In genomic region chr11:106571026-106571983, GRCm38 (mm10) we compare ENCODE assay signal across 11 mouse cellular contexts. TPM values are rescaled to one million over a fixed set of nuclear protein-coding genes. Genes with fewer than 3 reads are reported as not detected.
DNase-seq lines count a peak whose midpoint lies in the region; ATAC-seq lines count a peak whose summit lies in the region.
"Had no signal": no experiment of that assay in that cellular context is flagged by ENCODE, and none has a peak within 500 bp of the region (broad histone marks: within the 10 kb centered on the region; RNA-seq: fewer than 3 reads in every experiment).

No protein-coding gene starts in this region.

- intact Hi-C loops in heart, postnatal 10 days (cut with DNase I): loop anchor here (5.0 kb wide), 1 partner anchor 41 kb away; the partner anchor contains the start of gene Tex2
- intact Hi-C loops in left cerebral cortex, postnatal 25 days (cut with DNase I): no loop called here

- H3K9me3 ChIP-seq in heart, embryonic 10.5 days: no peaks in the 10 kb centered on the region
- H3K9me3 ChIP-seq in intestine, embryonic 15.5 days: no peaks in the 10 kb centered on the region
- H3K9me3 ChIP-seq in midbrain, embryonic 14.5 days (ENCODE audit: control insufficient read depth, low read length): no peaks in the 10 kb centered on the region
- H3K9me3 ChIP-seq: lung, embryonic 15.5 days had no signal

- H3K4me2 ChIP-seq in intestine, embryonic 15.5 days (replicated peaks): no peak overlapping the region
- H3K4me2 ChIP-seq in midbrain, embryonic 14.5 days (ENCODE audit: low read length): no peak overlapping the region
- H3K4me2 ChIP-seq: lung, embryonic 15.5 days had no signal

- DNase-seq in heart, embryonic 10.5 days (ENCODE audit: low spot score): no peak
- no peak for DNase-seq in heart, postnatal 10 days
- peak; percentile 30 to 38 for DNase-seq in B cell, adult 2 months
- no peak for DNase-seq in midbrain, embryonic 14.5 days
- DNase-seq in spleen, adult 18-20 months: no peak
- DNase-seq in lung, postnatal 25 days (ENCODE audit: low spot score): no peak
- DNase-seq in left cerebral cortex, postnatal 25 days (ENCODE audit: low spot score in 2 of 2): no peak
- DNase-seq: embryo, embryonic 11 days; heart, postnatal 4 days had no signal

- H3K27me3 ChIP-seq in heart, embryonic 10.5 days (ENCODE audit: insufficient read depth, poor library complexity, severe bottlenecking): 0 out of 2 replicates have a peak, but pooled peaks cover 4% of the 10 kb centered on the region
- H3K27me3 ChIP-seq in intestine, embryonic 15.5 days (replicated peaks): no peaks in the 10 kb centered on the region
- H3K27me3 ChIP-seq in midbrain, embryonic 14.5 days (ENCODE audit: control insufficient read depth, insufficient read depth, low read length): no peaks in the 10 kb centered on the region
- H3K27me3 ChIP-seq: lung, embryonic 15.5 days had no signal

- 77% methylated on average over 11 of the region's 11 CpGs for WGBS in heart, embryonic 10.5 days
- WGBS in intestine, embryonic 15.5 days: 70% methylated on average over 11 of the region's 11 CpGs
- WGBS in midbrain, embryonic 14.5 days: 71% methylated on average over 11 of the region's 11 CpGs

- peak; percentile 49; the same call in 1 of the 2 replicates for ATAC-seq in intestine, embryonic 15.5 days
- no peak for ATAC-seq in midbrain, embryonic 14.5 days (ENCODE audit: low FRiP score, low TSS enrichment)

- peaks cover 22% of the 10 kb centered on the region for H3K36me3 ChIP-seq in heart, embryonic 10.5 days
- H3K36me3 ChIP-seq in intestine, embryonic 15.5 days: 0 out of 2 replicates have a peak, but pooled peaks cover 3% of the 10 kb centered on the region
- peaks cover 15% of the 10 kb centered on the region for H3K36me3 ChIP-seq in midbrain, embryonic 14.5 days (ENCODE audit: control insufficient read depth, insufficient read depth, low read length)

- peak overlapping the region; percentile 5; the same call in 1 of the 2 replicates for H3K9ac ChIP-seq in intestine, embryonic 15.5 days
- 0 out of 2 replicates have a peak overlapping the region, but pooled peaks have one; percentile 3 for H3K9ac ChIP-seq in midbrain, embryonic 14.5 days (replicated peaks; ENCODE audit: low read length)
- H3K9ac ChIP-seq: lung, embryonic 15.5 days had no signal

- no peak overlapping the region for H3K4me3 ChIP-seq in heart, embryonic 10.5 days
- no peak overlapping the region for H3K4me3 ChIP-seq in intestine, embryonic 15.5 days (replicated peaks)
- no peak overlapping the region for H3K4me3 ChIP-seq in midbrain, embryonic 14.5 days (replicated peaks; ENCODE audit: low read depth, low read length)
- H3K4me3 ChIP-seq: lung, embryonic 15.5 days had no signal

- H3K27ac ChIP-seq in heart, embryonic 10.5 days: peak overlapping the region; percentile 69; the same call in 1 of the 2 replicates
- H3K27ac ChIP-seq in intestine, embryonic 15.5 days: no peak overlapping the region
- no peak overlapping the region for H3K27ac ChIP-seq in midbrain, embryonic 14.5 days (replicated peaks; ENCODE audit: low read depth, low read length)
- H3K27ac ChIP-seq: lung, embryonic 15.5 days had no signal

- H3K4me1 ChIP-seq in heart, embryonic 10.5 days: peaks cover 92% of the 10 kb centered on the region
- peaks cover 30% of the 10 kb centered on the region for H3K4me1 ChIP-seq in intestine, embryonic 15.5 days (replicated peaks)
- 0 out of 2 replicates have a peak, but pooled peaks cover 16% of the 10 kb centered on the region for H3K4me1 ChIP-seq in midbrain, embryonic 14.5 days (ENCODE audit: control insufficient read depth, insufficient read depth, low read length)

RNA-seq across cellular contexts. Expression of gene Tex2, which starts 41.9 kb away (rescaled TPM):
- 12.5 and 17.9 TPM in 2 replicates for polyA plus RNA-seq in heart, embryonic 10.5 days (2016; fragmentation: Nextera tagmentation; extraction: Ambion mirVana)
- 10 to 100 TPM; 40.1 to 40.3 TPM for total RNA-seq in heart, postnatal 10 days (2021)
- 10.4 and 11.1 TPM in 2 replicates for polyA plus RNA-seq in intestine, embryonic 15.5 days (2015; fragmentation: Nextera tagmentation; extraction: Ambion mirVana)
- polyA plus RNA-seq in midbrain, embryonic 14.5 days (2014; fragmentation: Nextera tagmentation; extraction: Ambion mirVana): 27.3 and 29.1 TPM in 2 replicates
- total RNA-seq in left cerebral cortex, postnatal 25 days (2021): 100 to 1,000 TPM; 116 to 117 TPM

Comparison
In these comparisons a context has a peak if more than half of its experiments do, and no peak if none do; other contexts are left out.
1. DNase-seq: peak in B cell, adult 2 months (2 of 2); none in heart, embryonic 10.5 days (single experiment), heart, postnatal 10 days (0 of 2), midbrain, embryonic 14.5 days (single experiment), spleen, adult 18-20 months (0 of 2), lung, postnatal 25 days (single experiment) and left cerebral cortex, postnatal 25 days (0 of 2).